In genomic region chr5:108668387-108668932, GRCm38 (mm10) we compare ENCODE assay signal across 8 mouse cellular contexts. TPM values are rescaled to one million over a fixed set of nuclear protein-coding genes. Genes with fewer than 3 reads are reported as not detected.
DNase-seq lines count a peak whose midpoint lies in the region; ATAC-seq and TF ChIP-seq lines count a peak whose summit lies in the region.

No protein-coding gene starts in this region.

- TF ChIP-seq CTCF in C2C12 (IDR thresholded peaks at IDR 0.05; ENCODE audit: control insufficient read depth, insufficient read depth, insufficient read length): no peak
- no peak for TF ChIP-seq CTCF in liver, embryonic 14.5 days (IDR thresholded peaks at IDR 0.05; ENCODE audit: low read depth)

- WGBS in forebrain, embryonic 12.5 days: 10% methylated on average over 3 of the region's 3 CpGs
- WGBS in liver, embryonic 14.5 days (ENCODE audit: insufficient replicate concordance): 12% methylated on average over 3 of the region's 3 CpGs

- H3K4me2 ChIP-seq in forebrain, embryonic 12.5 days: peak overlapping the region; percentile 69
- H3K4me2 ChIP-seq in liver, embryonic 14.5 days (ENCODE audit: low read depth): peak overlapping the region; percentile 90

- H3K79me2 ChIP-seq in C2C12 (ENCODE audit: control insufficient read depth, insufficient read depth): no peaks in the 10 kb centered on the region

- no peak for TF ChIP-seq EP300 in liver, embryonic 14.5 days (IDR thresholded peaks at IDR 0.05; ENCODE audit: low read depth)

- H3K79me3 ChIP-seq in C2C12 (ENCODE audit: low read depth): no peaks in the 10 kb centered on the region

- no peak overlapping the region; the same call in 1 of the 2 replicates for H3K27ac ChIP-seq in forebrain, embryonic 12.5 days
- H3K27ac ChIP-seq in liver, embryonic 14.5 days: no peak overlapping the region

- peaks cover 31% of the 10 kb centered on the region for H3K36me3 ChIP-seq in erythroblast, embryonic 14.5 days (ENCODE audit: control insufficient read depth)
- H3K36me3 ChIP-seq in C2C12 (ENCODE audit: control insufficient read depth, insufficient read depth): no peaks in the 10 kb centered on the region
- peaks cover 16% of the 10 kb centered on the region for H3K36me3 ChIP-seq in forebrain, embryonic 12.5 days (replicated peaks)
- peaks cover 14% of the 10 kb centered on the region for H3K36me3 ChIP-seq in liver, embryonic 14.5 days (replicated peaks; ENCODE audit: control insufficient read depth, insufficient read depth, low read depth)

- ATAC-seq in erythroblast, adult 5-6 weeks (replicated peaks; ENCODE audit: low FRiP score, poor library complexity, severe bottlenecking): no peak
- ATAC-seq in forebrain, embryonic 12.5 days (ENCODE audit: low FRiP score): peak; percentile 25
- ATAC-seq in liver, embryonic 14.5 days (ENCODE audit: insufficient read depth): no peak

- DNase-seq in liver, embryonic 14.5 days (ENCODE audit: low read depth in 3 of 3, low spot score in 3 of 3): no peak
- DNase-seq in right cerebral cortex, adult 18-20 months: no peak
- no peak for DNase-seq in spleen, postnatal 10 days (ENCODE audit: low spot score in 2 of 2)
- no peak for DNase-seq in thymus, adult 18-20 months

- no peaks in the 10 kb centered on the region for H3K9me3 ChIP-seq in erythroblast, embryonic 14.5 days (ENCODE audit: control insufficient read depth, low read length)
- H3K9me3 ChIP-seq in forebrain, embryonic 12.5 days: no peaks in the 10 kb centered on the region
- H3K9me3 ChIP-seq in liver, embryonic 14.5 days (ENCODE audit: control insufficient read depth, low read length): no peaks in the 10 kb centered on the region

- H3K4me1 ChIP-seq in erythroblast, embryonic 14.5 days (ENCODE audit: control insufficient read depth): peaks cover 55% of the 10 kb centered on the region
- H3K4me1 ChIP-seq in forebrain, embryonic 12.5 days: peaks cover 16% of the 10 kb centered on the region
- H3K4me1 ChIP-seq in liver, embryonic 14.5 days (replicated peaks; ENCODE audit: control insufficient read depth in 2 of 2, insufficient read depth in 2 of 2, low read length in 1 of 2): peaks cover 4 to 15% of the 10 kb centered on the region in 2 experiments

- H3K4me3 ChIP-seq in erythroblast, embryonic 14.5 days (replicated peaks): peak overlapping the region; percentile 80
- peak overlapping the region; percentile 35 for H3K4me3 ChIP-seq in C2C12 (ENCODE audit: insufficient read depth, poor library complexity, severe bottlenecking)
- H3K4me3 ChIP-seq in forebrain, embryonic 12.5 days (replicated peaks): peak overlapping the region; percentile 53
- H3K4me3 ChIP-seq in liver, embryonic 14.5 days (ENCODE audit: insufficient read depth in 1 of 2, low read depth in 2 of 2, low read length in 2 of 2): peak overlapping the region; percentile 63 to 82

- no peaks in the 10 kb centered on the region for H3K27me3 ChIP-seq in erythroblast, embryonic 14.5 days (ENCODE audit: control insufficient read depth)
- no peaks in the 10 kb centered on the region for H3K27me3 ChIP-seq in C2C12 (ENCODE audit: control insufficient read depth, insufficient read depth, insufficient read length)
- H3K27me3 ChIP-seq in forebrain, embryonic 12.5 days: no peaks in the 10 kb centered on the region
- no peaks in the 10 kb centered on the region for H3K27me3 ChIP-seq in liver, embryonic 14.5 days (ENCODE audit: control insufficient read depth, insufficient read depth, low read length)

- H3K9ac ChIP-seq in forebrain, embryonic 12.5 days: peak overlapping the region; percentile 75; the same call in 1 of the 2 replicates
- H3K9ac ChIP-seq in liver, embryonic 14.5 days (replicated peaks): peak overlapping the region; percentile 84

- peak overlapping the region; percentile 7 for H3ac ChIP-seq in C2C12 (ENCODE audit: control insufficient read depth, insufficient read length, low read depth)

TF ChIP-seq in C2C12, 6 proteins besides CTCF, POLR2A, EP300 and RAD21:
- TF ChIP-seq MAX (IDR thresholded peaks at IDR 0.05) (no peak), CEBPB (IDR thresholded peaks at IDR 0.05; ENCODE audit: low read depth) (no peak), MYOD1 (IDR thresholded peaks at IDR 0.05; ENCODE audit: control insufficient read depth, insufficient read length, low read depth) (no peak), MYOG (IDR thresholded peaks at IDR 0.05; ENCODE audit: control insufficient read depth, extremely low read depth, insufficient read length) (no peak), USF1 (IDR thresholded peaks at IDR 0.05; ENCODE audit: low read depth) (no peak), FOSL1 (IDR thresholded peaks at IDR 0.05; ENCODE audit: insufficient read depth, low read length, poor library complexity, severe bottlenecking) (no peak)

RNA-seq across cellular contexts. Expression of gene Dgkq, which starts 1.0 kb away (rescaled TPM):
- 0.08 and 0.16 TPM in 2 replicates for polyA plus RNA-seq in erythroblast, embryonic 14.5 days (2012)
- total RNA-seq in erythroblast, adult 5-6 weeks (2015; ENCODE audit: low replicate concordance): 0.96 and 4.8 TPM in 2 replicates
- 0.70 and 1.3 TPM in 2 replicates for total RNA-seq in erythroblast, adult 5-6 weeks (2017; ENCODE audit: low replicate concordance)
- 4.7 TPM for polyA plus RNA-seq in C2C12 (2012; fragmentation: generic; extraction: Trizol)
- polyA plus RNA-seq in forebrain, embryonic 12.5 days (2016; fragmentation: Nextera tagmentation; extraction: Ambion mirVana): 19.7 and 20.7 TPM in 2 replicates
- polyA plus RNA-seq in liver, embryonic 14.5 days (2012; rRNA removed): 4.7 TPM in 2 replicates
- polyA plus RNA-seq in liver, embryonic 14.5 days (2014; fragmentation: Nextera tagmentation; extraction: Ambion mirVana): 1.9 and 2.3 TPM in 2 replicates

RNA-seq across cellular contexts. Expression of gene Slc26a1, which starts 6.9 kb away (rescaled TPM):
- 0.47 and 0.59 TPM in 2 replicates for polyA plus RNA-seq in erythroblast, embryonic 14.5 days (2012)
- 0.38 and 3.3 TPM in 2 replicates for total RNA-seq in erythroblast, adult 5-6 weeks (2015; ENCODE audit: low replicate concordance)
- 0.68 and 1.4 TPM in 2 replicates for total RNA-seq in erythroblast, adult 5-6 weeks (2017; ENCODE audit: low replicate concordance)
- polyA plus RNA-seq in C2C12 (2012; fragmentation: generic; extraction: Trizol): 0.11 TPM
- 1.2 TPM in 2 replicates for polyA plus RNA-seq in forebrain, embryonic 12.5 days (2016; fragmentation: Nextera tagmentation; extraction: Ambion mirVana)
- polyA plus RNA-seq in liver, embryonic 14.5 days (2012; rRNA removed): 15.3 and 17.9 TPM in 2 replicates
- polyA plus RNA-seq in liver, embryonic 14.5 days (2014; fragmentation: Nextera tagmentation; extraction: Ambion mirVana): 12.6 and 15.5 TPM in 2 replicates

RNA-seq across cellular contexts. Expression of gene Idua, which starts 8.3 kb away (rescaled TPM):
- 0.06 and 0.07 TPM in 2 replicates for polyA plus RNA-seq in erythroblast, embryonic 14.5 days (2012)
- 2.9 and 8.8 TPM in 2 replicates for total RNA-seq in erythroblast, adult 5-6 weeks (2015; ENCODE audit: low replicate concordance)
- 1.1 and 2.7 TPM in 2 replicates for total RNA-seq in erythroblast, adult 5-6 weeks (2017; ENCODE audit: low replicate concordance)
- 1.1 TPM for polyA plus RNA-seq in C2C12 (2012; fragmentation: generic; extraction: Trizol)
- 9.5 and 9.6 TPM in 2 replicates for polyA plus RNA-seq in forebrain, embryonic 12.5 days (2016; fragmentation: Nextera tagmentation; extraction: Ambion mirVana)
- 3.0 and 3.1 TPM in 2 replicates for polyA plus RNA-seq in liver, embryonic 14.5 days (2012; rRNA removed)
- polyA plus RNA-seq in liver, embryonic 14.5 days (2014; fragmentation: Nextera tagmentation; extraction: Ambion mirVana): 2.5 and 2.9 TPM in 2 replicates

RNA-seq across cellular contexts. Expression of gene Fgfrl1, which starts 23.7 kb away (rescaled TPM):
- polyA plus RNA-seq in erythroblast, embryonic 14.5 days (2012): 1.8 and 2.4 TPM in 2 replicates
- total RNA-seq in erythroblast, adult 5-6 weeks (2015; ENCODE audit: low replicate concordance): 14.0 and 15.2 TPM in 2 replicates
- 18.5 and 21.0 TPM in 2 replicates for total RNA-seq in erythroblast, adult 5-6 weeks (2017; ENCODE audit: low replicate concordance)
- polyA plus RNA-seq in C2C12 (2012; fragmentation: generic; extraction: Trizol): 30.9 TPM
- polyA plus RNA-seq in forebrain, embryonic 12.5 days (2016; fragmentation: Nextera tagmentation; extraction: Ambion mirVana): 17.6 and 19.3 TPM in 2 replicates
- 11.0 and 12.7 TPM in 2 replicates for polyA plus RNA-seq in liver, embryonic 14.5 days (2012; rRNA removed)
- 5.9 and 7.4 TPM in 2 replicates for polyA plus RNA-seq in liver, embryonic 14.5 days (2014; fragmentation: Nextera tagmentation; extraction: Ambion mirVana)

RNA-seq across cellular contexts. Expression of gene Tmem175, which starts 38.9 kb away (rescaled TPM):
- polyA plus RNA-seq in erythroblast, embryonic 14.5 days (2012): 0.09 and 0.14 TPM in 2 replicates
- total RNA-seq in erythroblast, adult 5-6 weeks (2015; ENCODE audit: low replicate concordance): 3.1 and 12.5 TPM in 2 replicates
- total RNA-seq in erythroblast, adult 5-6 weeks (2017; ENCODE audit: low replicate concordance): 0.70 and 9.2 TPM in 2 replicates
- polyA plus RNA-seq in C2C12 (2012; fragmentation: generic; extraction: Trizol): 9.1 TPM
- 19.6 and 20.0 TPM in 2 replicates for polyA plus RNA-seq in forebrain, embryonic 12.5 days (2016; fragmentation: Nextera tagmentation; extraction: Ambion mirVana)
- 8.2 and 11.1 TPM in 2 replicates for polyA plus RNA-seq in liver, embryonic 14.5 days (2012; rRNA removed)
- polyA plus RNA-seq in liver, embryonic 14.5 days (2014; fragmentation: Nextera tagmentation; extraction: Ambion mirVana): 12.8 and 15.0 TPM in 2 replicates
